Mouse (Mus musculus): ENCODE measurements around the gene 1700061G19Rik.

Gene 1700061G19Rik

GRCm38 (mm10) chr17:56874936-56875651 is at the start of gene 1700061G19Rik:
Gene 1700061G19Rik, plus strand, starts transcription at chr17:56875477.
- no peak for DNase-seq

- no peak for DNase-seq
Measured at GRCm38 (mm10) chr17:56826718-56827117, 48.6 kb upstream of the 1700061G19Rik start.

DNA sequence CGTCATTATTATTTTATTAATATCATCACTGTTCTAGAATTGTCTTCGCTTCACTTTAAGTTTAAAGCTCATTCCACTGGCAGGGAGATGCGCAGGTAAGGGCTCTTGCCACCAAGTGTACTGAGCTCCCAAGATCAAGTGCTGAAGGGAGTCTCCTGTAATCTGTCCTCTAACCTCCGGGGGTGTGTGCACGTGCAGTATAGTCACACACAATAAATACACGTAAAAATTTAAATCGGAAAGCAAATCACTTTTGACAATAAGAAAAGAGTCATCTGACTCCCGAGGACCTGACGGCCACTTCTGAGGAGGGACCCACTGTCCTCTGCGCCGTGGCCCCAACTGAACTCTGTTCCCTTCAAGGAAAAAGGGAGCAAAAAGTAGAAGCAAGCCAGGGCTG is 46.1 kb upstream of the 1700061G19Rik start:
- DNase-seq: no peak

- DNase-seq: peak; percentile 48 to 57
Measured at GRCm38 (mm10) chr17:56829795-56830194, 45.5 kb upstream of the 1700061G19Rik start.

GRCm38 (mm10) chr17:56830411-56831110 is 44.7 kb upstream of the 1700061G19Rik start, which contains the start of gene Rfx2:
Gene Rfx2, minus strand, starts transcription at chr17:56831013.
- DNase-seq: no peak

GRCm38 (mm10) chr17:56831111-56831816 is 44.0 kb upstream of the 1700061G19Rik start:
- peak; percentile 99 to 100 for DNase-seq

GRCm38 (mm10) chr17:56832918-56833317 is 42.4 kb upstream of the 1700061G19Rik start:
- DNase-seq: no peak

DNA sequence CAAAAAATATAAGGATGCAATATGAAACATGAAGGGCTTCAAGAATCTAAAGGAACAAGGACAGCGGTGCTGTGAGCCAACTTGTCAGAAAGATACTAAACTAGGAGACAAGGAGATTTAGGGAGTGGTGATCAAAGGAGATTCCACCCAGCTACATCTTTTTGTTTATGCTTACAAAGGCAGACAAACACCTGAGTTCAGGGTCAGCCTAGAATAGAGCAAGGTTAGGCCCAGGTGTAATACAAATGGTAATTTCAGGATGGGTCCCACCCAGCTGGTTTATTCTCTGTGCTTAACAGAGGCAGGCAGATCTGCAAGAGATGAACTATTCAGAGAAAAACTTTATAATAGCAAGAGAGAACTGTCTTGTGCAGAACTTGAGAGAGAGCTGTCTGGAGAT is 41.9 kb upstream of the 1700061G19Rik start:
- DNase-seq: no peak

DNA sequence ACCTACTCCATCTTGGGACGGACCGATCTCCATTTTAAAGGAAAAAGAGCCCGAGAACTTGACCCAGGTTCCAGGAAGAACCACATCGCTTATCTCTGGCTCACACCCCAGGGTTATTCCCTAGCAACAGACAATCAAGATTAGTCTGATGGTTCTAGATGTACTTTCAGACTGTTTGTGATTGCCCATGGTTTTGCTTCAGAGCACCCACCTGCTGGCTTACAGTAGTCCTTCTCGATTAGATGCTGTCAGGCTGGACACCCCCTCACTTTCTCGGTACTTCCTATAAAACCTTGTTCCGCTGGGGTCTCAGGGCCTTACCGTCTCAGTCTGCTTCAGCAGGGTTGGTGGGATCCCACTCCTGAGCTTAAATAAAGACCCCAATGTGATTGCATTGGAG is 38.9 kb upstream of the 1700061G19Rik start:
- DNase-seq: no peak

- no peak for DNase-seq
Measured at GRCm38 (mm10) chr17:56840524-56840923, 34.8 kb upstream of the 1700061G19Rik start.

DNA sequence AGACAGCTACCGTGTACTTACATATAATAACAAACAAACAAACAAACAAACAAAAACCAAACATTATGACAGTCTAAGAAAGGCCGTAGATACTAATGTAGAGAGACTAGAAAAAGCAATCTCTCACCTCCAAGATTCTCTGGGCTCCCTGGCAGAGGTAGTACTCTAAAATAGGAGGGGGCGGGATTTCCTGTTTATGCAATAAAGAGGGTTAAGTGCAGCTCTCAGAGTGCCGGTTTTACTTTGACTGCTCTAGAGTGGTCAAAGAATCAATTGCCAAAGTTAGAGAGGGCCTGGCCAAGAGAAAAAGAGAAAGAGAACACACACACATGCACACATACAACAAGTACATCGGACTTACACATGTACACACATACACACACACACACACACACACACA is 33.1 kb upstream of the 1700061G19Rik start:
- no peak for DNase-seq

DNA sequence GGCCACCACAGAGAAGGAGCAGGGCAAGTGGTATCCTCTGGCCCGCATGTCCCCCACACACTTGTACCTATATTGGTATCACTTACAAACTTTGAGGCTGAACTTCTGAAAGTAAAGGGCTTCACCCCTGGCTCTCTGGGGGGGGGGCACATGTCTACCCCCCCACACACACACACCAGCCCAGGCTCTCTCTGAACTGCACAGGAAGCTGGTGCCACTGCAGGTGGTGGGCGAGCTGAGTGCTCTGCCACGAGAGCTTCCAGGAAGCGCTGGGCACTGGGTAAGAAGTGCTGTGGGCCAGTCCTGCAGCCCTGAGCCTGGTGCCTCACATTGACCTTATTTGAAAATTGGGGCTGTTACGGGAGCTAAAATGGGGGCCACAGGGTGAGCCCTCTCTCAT is 31.6 kb upstream of the 1700061G19Rik start:
- no peak for DNase-seq

DNA sequence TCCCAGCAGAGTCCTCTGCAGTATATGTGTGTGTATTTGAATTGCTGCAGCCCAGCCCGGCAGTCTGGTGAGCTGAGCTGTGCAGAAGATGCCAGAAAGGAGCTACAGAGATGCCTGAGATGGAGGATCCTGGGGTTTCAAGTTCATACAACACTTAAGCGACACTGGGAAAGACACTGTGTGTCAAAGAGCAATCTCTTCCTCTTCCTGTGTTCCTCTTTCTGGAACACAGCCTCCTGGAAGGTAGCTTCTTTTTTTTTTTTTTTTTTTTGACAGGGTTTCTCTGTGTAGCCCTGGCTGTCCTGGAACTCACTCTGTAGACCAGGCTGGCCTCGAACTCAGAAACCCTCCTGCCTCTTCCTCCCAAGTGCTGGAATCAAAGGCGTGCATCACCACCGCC is 26.5 kb upstream of the 1700061G19Rik start:
- no peak for DNase-seq

GRCm38 (mm10) chr17:56849710-56850109 is 25.6 kb upstream of the 1700061G19Rik start:
- no peak for DNase-seq

DNA sequence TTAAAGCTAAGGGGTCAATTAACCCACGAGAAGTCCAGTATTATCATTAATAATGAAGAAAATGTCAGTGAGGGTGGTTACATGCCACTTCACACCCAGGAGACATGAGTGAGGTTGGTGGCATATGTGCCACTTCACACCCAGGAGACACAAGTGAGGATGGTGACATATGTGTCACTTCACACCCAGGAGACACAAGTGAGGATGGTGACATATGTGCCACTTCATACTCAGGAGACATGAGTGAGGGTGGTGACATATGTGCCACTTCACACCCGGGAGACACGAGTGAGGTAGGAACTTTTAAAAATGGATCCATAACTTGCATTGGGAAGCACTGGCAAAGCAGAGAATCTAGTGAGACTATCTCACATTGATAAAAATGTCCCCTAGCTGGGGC is 24.1 kb upstream of the 1700061G19Rik start:
- no peak for DNase-seq

DNA sequence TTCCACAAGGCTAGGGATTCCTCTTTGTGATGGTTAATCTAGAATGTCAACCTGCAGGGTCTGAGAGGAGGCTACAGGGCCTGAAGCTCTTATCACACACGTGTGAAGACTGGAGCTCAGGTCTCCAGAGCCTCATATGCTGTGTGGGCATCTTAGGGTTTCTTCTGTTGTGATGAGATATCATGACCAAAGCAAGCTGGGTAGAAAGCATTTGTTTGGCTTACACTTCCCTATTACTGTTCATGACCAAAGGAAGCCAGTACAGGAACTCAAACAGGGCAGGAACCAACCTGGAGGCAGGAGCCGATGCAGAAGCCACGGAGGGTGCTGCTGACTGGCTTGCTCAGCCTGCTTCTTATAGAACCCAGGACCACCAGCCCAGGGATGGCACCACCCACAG is 19.9 kb upstream of the 1700061G19Rik start:
- no peak for DNase-seq

GRCm38 (mm10) chr17:56858216-56858615 is 17.1 kb upstream of the 1700061G19Rik start:
- DNase-seq: peak; percentile 75 to 76

- DNase-seq: peak; percentile 25 to 35
Measured at GRCm38 (mm10) chr17:56858922-56859321, 16.4 kb upstream of the 1700061G19Rik start.

- DNase-seq: peak in 1 of 2 experiments; percentile 16
Measured at GRCm38 (mm10) chr17:56861197-56861596, 14.1 kb upstream of the 1700061G19Rik start.

GRCm38 (mm10) chr17:56866071-56866470 is 9.2 kb upstream of the 1700061G19Rik start:
- no peak for DNase-seq

DNA sequence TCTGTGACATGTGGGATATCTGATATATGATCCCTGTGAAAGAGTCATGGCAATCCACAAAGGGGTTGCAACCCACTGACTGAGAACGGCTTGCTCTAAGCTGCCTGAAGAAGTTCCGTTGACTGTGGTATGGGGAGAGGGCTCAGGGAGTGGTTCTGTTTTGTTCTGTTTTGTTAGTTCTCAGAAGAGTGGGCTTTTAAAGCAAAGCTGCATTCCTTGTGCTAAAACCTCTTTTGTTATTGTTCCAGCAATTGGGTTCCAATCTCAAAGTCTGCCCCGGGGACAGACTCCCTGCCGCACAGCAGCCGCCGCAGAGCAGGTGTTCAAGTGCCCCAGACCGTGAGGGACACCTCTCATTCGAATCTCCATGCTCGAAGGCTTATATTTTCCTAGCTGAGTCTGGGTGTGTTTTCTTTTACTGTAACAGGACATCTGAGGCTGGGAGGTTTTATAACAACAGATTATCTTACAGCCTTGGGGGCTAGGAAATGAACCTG is 5.7 kb upstream of the 1700061G19Rik start:
- DNase-seq: no peak

GRCm38 (mm10) chr17:56870287-56870953 is 4.9 kb upstream of the 1700061G19Rik start:
- DNase-seq: no peak

DNA sequence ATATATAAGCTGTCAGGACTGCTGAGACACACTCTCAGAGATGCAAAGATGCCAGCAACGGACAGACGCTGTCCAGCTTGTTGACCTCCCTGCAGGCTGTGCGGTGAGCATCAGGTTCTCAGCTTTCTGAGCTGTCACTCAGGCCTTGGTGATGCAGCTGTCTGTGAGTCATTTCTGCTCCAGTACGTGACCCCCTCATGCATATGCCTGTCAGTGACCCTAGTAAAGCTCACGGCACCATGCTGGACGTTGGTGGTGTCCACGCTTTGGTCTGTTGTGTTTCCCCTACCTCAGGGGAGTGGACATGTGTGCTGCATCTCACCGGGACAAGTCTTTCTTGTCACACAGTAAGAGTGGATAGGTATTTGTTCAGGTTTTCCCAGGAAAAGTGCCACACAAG is 3.5 kb upstream of the 1700061G19Rik start:
- DNase-seq: no peak

Data from kidney, postnatal 4 days (tissue).